Mouse (Mus musculus) thymus, adult 2 months (tissue): ENCODE results near the gene Ptbp3.

Experiments used
- CTCF ChIP-seq: fragments of 200-500 bp; IDR thresholded peaks from 2 replicates; pipeline ENCODE4 v1.5.1; 2012; ENCODE audit warnings: mild to moderate bottlenecking, control low read depth, low read length, moderate library complexity, borderline replicate concordance; ENCODE audit not compliant: control insufficient read depth, poor library complexity, insufficient read depth; ENCODE audit errors: extremely low read depth
- POLR2A ChIP-seq: fragments of 200-500 bp; IDR thresholded peaks from 2 replicates; pipeline ENCODE4 v1.6.1; 2012; ENCODE audit warnings: mild to moderate bottlenecking, low read length, control low read depth, moderate library complexity; ENCODE audit not compliant: control insufficient read depth, poor library complexity, insufficient read depth; ENCODE audit errors: extremely low read depth

DNA sequence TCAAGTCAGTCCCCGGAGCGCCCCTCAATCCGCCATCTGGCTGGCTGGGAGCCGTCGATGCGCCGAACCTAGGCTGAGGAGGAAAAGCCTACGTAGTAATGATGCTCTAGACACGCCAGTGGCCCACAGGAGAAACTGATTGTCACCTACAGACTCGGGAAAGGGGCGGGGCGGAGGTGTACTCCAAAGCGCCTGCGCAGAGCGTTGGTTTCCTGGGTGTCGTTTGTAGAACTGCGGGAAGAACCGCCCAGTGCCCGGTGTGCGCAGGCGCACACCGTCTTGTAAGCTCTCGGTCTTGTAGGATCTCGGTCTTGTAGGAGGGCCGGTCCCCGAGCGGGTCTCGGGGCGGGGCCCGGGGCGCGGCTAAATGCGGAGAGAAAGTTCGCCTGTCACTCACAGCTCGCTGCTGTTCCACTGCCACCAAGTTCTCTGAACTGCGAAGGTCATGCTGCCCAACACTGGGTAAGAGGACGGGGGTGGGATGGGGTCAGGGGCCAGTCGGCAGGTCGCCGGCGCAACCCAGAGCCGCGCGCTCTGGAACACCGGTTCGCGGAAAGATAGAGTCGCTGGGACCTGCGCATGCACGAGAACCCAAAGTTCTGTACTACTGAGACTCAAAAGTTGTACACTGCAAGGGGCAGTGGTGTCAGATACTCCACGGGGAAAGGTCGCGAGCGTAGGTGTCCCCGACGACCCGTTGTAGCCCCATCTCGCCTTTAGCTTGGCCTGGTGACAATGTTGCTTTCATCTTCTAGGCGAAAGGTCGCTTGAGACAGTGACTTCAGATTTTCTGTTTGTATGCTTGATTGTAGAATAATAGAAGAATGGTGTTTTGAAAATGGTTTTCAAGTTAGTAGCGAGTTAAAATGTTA, 32.4 kb upstream of the Ptbp3 start, which contains the start of gene Hsdl2:
- peak; percentile 67 for TF ChIP-seq POLR2A
- TF ChIP-seq CTCF: peak; percentile 53; the same call in 1 of the 2 replicates
